Mouse (Mus musculus) ES-E14 (cell line): ENCODE data around the gene Spag9. TPM values are rescaled to one million over a fixed set of nuclear protein-coding genes. Genes with fewer than 3 reads are reported as not detected.

Experiments
- DNase-seq: peaks from one replicate; pipeline ENCODE4 v3.0.0-alpha.2; 2013; ENCODE audit warnings: low read depth, low spot score
- H3K27ac ChIP-seq: 2 replicates; pipeline ENCODE4 v1.5.1; 2012; ENCODE audit warnings: low read depth, mild to moderate bottlenecking, low read length, moderate library complexity, mixed read lengths; ENCODE audit not compliant: poor library complexity, insufficient read depth, severe bottlenecking
- H3K36me3 ChIP-seq: 2 replicates; pipeline ENCODE4 v1.6.1; 2012; ENCODE audit warnings: mild to moderate bottlenecking, low read length, moderate library complexity, mixed read lengths; ENCODE audit not compliant: control insufficient read depth, poor library complexity, insufficient read depth, severe bottlenecking
- H3K4me1 ChIP-seq, 2 experiments: fragments of 150-350 bp in 1 of 2; sonication (generic) in 1 of 2; 2 replicates each; pipeline ENCODE4 v1.6.1; 2012; ENCODE audit warnings: low read length in 2 of 2, mild to moderate bottlenecking in 1 of 2, mixed read lengths in 1 of 2; ENCODE audit not compliant: control insufficient read depth in 2 of 2, insufficient read depth in 2 of 2, poor library complexity in 1 of 2
- H3K4me3 ChIP-seq, 2 experiments: fragments of 150-350 bp in 1 of 2; sonication (generic) in 1 of 2; 2 replicates each; pipeline ENCODE4 v1.5.1; 2012; ENCODE audit warnings: low read length in 2 of 2, low read depth in 1 of 2, mild to moderate bottlenecking in 1 of 2, mixed read lengths in 1 of 2; ENCODE audit not compliant: insufficient read depth in 1 of 2, poor library complexity in 1 of 2, severe bottlenecking in 1 of 2
- H3K9ac ChIP-seq: 2 replicates; pipeline ENCODE4 v1.6.1; 2012; ENCODE audit warnings: low read depth, mild to moderate bottlenecking, low read length, mixed read lengths; ENCODE audit not compliant: poor library complexity, insufficient read depth, severe bottlenecking
- H3K9me3 ChIP-seq: fragments of 150-350 bp; sonication (generic); 2 replicates; pipeline ENCODE4 v1.6.1; 2012; ENCODE audit warnings: low read depth, mild to moderate bottlenecking, low read length; ENCODE audit not compliant: control insufficient read depth, insufficient read depth
- CHD2 ChIP-seq: IDR thresholded peaks from 2 replicates; pipeline ENCODE4 v1.6.1; 2014; ENCODE audit warnings: mild to moderate bottlenecking, low read depth, low read length, inconsistent platforms
- HCFC1 ChIP-seq: IDR thresholded peaks from 2 replicates; pipeline ENCODE4 v1.6.1; 2012; ENCODE audit warnings: low read length, inconsistent platforms, borderline replicate concordance; ENCODE audit not compliant: insufficient read depth
- MAFK ChIP-seq: IDR thresholded peaks from 2 replicates; pipeline ENCODE4 v1.6.1; 2014; ENCODE audit warnings: mild to moderate bottlenecking, low read depth, low read length, inconsistent platforms; ENCODE audit not compliant: insufficient read depth
- ZC3H11A ChIP-seq: IDR thresholded peaks from 2 replicates; pipeline ENCODE4 v1.6.1; 2012; ENCODE audit warnings: low read depth, mild to moderate bottlenecking, inconsistent platforms, low read length, borderline replicate concordance
- ZNF384 ChIP-seq: IDR thresholded peaks from 2 replicates; pipeline ENCODE4 v1.6.1; 2012; ENCODE audit warnings: low read depth, low read length, inconsistent platforms
- in situ Hi-C, 2 experiments: fragments of 600-800 bp; cut with MboI; formaldehyde crosslinking; loops; one replicate each; pipeline ENCODE4 v1.15.1; 2025; ENCODE audit warnings: low sequenced_read_pairs in 2 of 2, inconsistent platforms in 1 of 2; ENCODE audit not compliant: unreplicated experiment in 2 of 2
- total RNA-seq: library from RNA; depleted of rRNA; stranded (reverse); fragments of 300-350 nt; gene quantifications from 2 replicates; pipeline ENCODE4 v1.2.3, GENCODE M21; 2012

The Spag9 gene
- total RNA-seq, 1 experiment = 20.9 TPM

DNA sequence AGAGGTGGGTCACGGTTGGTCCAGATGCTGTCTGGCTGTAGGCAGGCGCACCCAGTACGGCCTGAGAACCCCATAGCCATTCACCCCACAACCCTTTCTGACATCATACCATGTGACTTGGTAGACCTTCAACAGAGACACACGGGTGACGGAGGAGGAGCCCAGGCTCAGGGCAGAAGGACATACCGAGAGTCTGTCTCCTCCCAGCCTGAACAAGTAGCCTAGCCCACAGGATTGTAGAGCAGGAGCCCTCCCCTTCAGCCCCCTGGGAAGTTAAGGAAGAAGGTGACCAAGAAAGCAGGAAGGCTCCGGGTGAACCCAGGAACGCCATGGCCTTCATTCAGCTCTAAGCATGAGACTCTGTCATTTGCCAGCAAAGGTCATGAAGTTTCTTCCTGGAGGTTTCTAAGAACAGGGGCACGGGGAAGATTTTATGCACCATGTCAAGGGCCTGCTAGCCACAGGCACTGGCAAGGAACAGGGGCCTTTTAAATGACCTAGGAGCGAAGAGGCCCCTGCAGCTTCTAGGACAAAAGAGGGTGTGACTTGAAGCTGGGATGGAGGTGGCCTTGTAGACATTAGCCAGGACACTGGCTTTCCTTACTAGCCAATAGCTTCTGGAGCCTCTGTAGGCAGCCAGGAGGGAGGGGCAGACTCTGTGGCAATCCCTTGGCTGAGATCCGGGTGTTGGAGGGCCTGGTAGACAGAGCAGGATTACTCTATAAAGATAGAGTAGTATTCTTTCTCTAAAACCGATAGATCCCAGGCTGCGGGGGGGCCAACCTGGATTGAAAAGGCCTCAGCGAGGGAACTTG, 163.4 kb downstream of the Spag9 start:
- H3K36me3 ChIP-seq = no peaks in the 10 kb centered on the region
- peaks cover 10 to 39% of the 10 kb centered on the region in 2 experiments for H3K4me1 ChIP-seq
- in situ Hi-C loops = no loop called here
- H3K27ac ChIP-seq = peak overlapping the region; percentile 50; the same call in 1 of the 2 replicates
- no peak for TF ChIP-seq CHD2
- no peak for TF ChIP-seq HCFC1
- DNase-seq = no peak
- H3K4me3 ChIP-seq = no peak overlapping the region
- H3K9me3 ChIP-seq = no peaks in the 10 kb centered on the region
- H3K9ac ChIP-seq = peak overlapping the region; percentile 20; the same call in 1 of the 2 replicates

GRCm38 (mm10) chr11:94159911-94160415, 164.1 kb downstream of the Spag9 start:
- Histone ChIP-seq H3K4me1 (peaks cover 10 to 39% of the 10 kb centered on the region in 2 experiments), H3K27ac (peak overlapping the region; percentile 50), H3K36me3 (no peaks in the 10 kb centered on the region), H3K9me3 (no peaks in the 10 kb centered on the region), H3K9ac (no peak overlapping the region; the same call in 1 of the 2 replicates), H3K4me3 (peak overlapping the region in 1 of 2 experiments; percentile 3; a peak in 1 of 4 replicates)
- in situ Hi-C loops = no loop called here
- TF ChIP-seq HCFC1 = no peak
- TF ChIP-seq ZC3H11A = no peak
- TF ChIP-seq ZNF384 = no peak
- TF ChIP-seq MAFK = no peak
- TF ChIP-seq CHD2 = no peak
- no peak for DNase-seq

GRCm38 (mm10) chr11:94160443-94161266, 164.8 kb downstream of the Spag9 start:
- H3K36me3 ChIP-seq = no peaks in the 10 kb centered on the region
- peak overlapping the region; percentile 3; the same call in 1 of the 2 replicates for H3K9ac ChIP-seq
- peak; percentile 88 for DNase-seq
- peak overlapping the region; percentile 57 for H3K27ac ChIP-seq
- in situ Hi-C loops = no loop called here
- TF ChIP-seq MAFK (no peak), ZNF384 (no peak), HCFC1 (peak; percentile 23; the same call in 1 of the 2 replicates), ZC3H11A (no peak), CHD2 (no peak)
- H3K4me1 ChIP-seq = peaks cover 10 to 39% of the 10 kb centered on the region in 2 experiments
- H3K9me3 ChIP-seq = no peaks in the 10 kb centered on the region
- H3K4me3 ChIP-seq = peak overlapping the region in 1 of 2 experiments; percentile 3; a peak in 1 of 4 replicates

DNA sequence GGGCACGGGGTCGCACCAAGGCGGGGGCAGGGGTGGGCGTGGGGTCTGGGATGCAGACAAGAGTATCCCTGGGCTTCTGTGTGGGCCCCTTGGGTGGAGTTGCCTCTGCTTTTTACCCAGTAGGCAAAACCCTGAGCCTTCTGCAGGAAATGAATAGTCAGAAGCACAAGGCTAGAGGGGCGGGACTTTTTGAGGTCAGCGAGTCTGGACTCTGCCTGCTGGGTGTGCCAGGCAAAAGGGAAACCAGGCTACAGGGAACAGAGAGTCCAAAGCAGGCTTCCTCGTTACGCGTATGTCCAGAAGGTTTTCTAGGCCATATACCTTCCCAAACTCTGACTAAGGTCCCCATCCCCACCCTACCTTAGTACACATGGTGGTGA, 165.4 kb downstream of the Spag9 start:
- H3K9me3 ChIP-seq = no peaks in the 10 kb centered on the region
- no peak for DNase-seq
- H3K36me3 ChIP-seq = no peaks in the 10 kb centered on the region
- H3K9ac ChIP-seq = no peak overlapping the region; the same call in 1 of the 2 replicates
- TF ChIP-seq HCFC1 (no peak), MAFK (no peak)
- H3K4me3 ChIP-seq = no peak overlapping the region
- peak overlapping the region; percentile 57; the same call in 1 of the 2 replicates for H3K27ac ChIP-seq
- in situ Hi-C loops = no loop called here
- peaks cover 11 to 44% of the 10 kb centered on the region in 2 experiments for H3K4me1 ChIP-seq
